Mouse (Mus musculus): Measurements from ENCODE around the gene Zfhx3. TPM values are rescaled to one million over a fixed set of nuclear protein-coding genes. Genes with fewer than 3 reads are reported as not detected.
A peak's percentile ranks its signal among the peaks of the same experiment; 100 is the strongest.

The Zfhx3 gene
- polyA plus RNA-seq, 1 experiment = 4.7 TPM

DNA sequence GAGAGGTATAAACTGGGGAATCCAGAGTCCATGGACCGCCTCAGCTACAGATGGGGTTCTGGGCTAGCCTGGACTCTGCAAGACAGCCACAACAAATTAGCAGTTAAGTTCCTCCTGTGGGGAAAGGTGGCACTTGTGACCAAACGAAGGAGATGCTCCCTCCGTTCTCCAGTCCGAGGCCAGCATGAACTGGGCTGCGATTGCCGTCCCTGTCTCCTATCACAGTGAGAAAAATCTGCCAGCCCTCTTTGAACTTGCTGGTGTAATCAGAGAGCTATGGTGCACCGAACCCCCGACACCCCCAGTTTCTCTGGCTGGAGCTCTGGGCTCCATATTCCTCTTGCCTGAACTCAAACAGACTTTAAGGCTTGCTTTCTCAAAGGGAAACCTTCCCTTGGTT is 945.4 kb downstream of the Zfhx3 start:
- DNase-seq (ENCODE audit: low spot score) = no peak

DNA sequence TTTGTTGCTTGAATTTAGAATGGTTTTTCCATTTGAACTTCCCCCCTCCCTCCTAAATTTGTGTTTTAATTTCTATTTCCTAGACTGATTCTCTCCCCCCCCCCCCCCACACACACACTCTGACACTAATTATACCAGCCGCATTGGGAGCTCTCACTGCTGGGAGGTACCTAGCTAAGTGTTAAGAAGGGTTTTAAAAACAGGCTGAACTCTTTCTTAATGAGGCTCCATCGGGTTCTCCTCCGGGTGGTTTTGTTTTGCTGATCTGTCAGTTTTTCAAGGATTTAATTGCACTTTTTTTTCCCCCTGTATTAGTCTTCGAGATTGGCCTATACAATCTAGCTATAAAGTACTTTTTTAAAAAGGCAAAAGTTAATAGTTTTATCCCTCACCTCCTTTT is 946.5 kb downstream of the Zfhx3 start:
- no peak for DNase-seq (ENCODE audit: low spot score)

DNA sequence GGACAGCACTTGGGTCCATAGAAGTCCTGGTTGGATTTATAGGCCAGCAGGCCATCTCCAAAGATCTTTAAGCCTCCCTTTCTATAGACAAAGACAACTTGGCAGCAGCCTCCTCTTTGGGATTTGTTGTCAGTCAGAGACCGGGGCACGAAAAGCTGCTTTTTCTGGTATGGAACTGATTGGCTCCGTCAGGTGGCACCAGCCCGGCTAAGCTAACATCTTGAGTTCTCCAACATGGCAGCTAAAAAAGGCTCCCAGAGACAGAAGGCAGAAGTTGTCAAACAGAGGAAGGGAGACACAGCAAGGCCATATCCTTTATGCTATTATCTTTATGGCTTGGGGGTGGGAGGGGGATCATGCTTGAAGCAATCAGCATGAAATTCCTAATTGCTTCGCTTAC is 947.0 kb downstream of the Zfhx3 start:
- no peak for DNase-seq (ENCODE audit: low spot score)

DNA sequence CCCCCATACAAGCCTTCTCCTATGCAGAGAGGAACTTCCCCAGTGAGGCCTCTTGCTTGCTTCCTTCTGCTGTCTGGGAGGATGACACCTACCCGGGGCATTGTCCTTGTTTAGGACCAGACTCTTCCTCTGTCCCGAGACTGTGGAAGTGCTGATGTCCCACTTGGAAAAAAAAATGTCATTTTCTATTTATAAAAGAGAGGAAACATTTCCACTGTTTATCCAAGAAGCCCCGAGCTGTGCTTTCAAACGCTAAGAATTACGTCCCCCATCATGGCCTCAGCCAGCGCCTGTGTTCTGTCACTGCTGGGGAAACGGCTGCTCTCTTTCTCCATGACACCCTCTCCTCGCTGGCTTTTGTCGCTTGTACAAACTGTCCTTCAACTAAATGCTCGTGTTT is 951.8 kb downstream of the Zfhx3 start:
- DNase-seq (ENCODE audit: low spot score) = no peak

DNA sequence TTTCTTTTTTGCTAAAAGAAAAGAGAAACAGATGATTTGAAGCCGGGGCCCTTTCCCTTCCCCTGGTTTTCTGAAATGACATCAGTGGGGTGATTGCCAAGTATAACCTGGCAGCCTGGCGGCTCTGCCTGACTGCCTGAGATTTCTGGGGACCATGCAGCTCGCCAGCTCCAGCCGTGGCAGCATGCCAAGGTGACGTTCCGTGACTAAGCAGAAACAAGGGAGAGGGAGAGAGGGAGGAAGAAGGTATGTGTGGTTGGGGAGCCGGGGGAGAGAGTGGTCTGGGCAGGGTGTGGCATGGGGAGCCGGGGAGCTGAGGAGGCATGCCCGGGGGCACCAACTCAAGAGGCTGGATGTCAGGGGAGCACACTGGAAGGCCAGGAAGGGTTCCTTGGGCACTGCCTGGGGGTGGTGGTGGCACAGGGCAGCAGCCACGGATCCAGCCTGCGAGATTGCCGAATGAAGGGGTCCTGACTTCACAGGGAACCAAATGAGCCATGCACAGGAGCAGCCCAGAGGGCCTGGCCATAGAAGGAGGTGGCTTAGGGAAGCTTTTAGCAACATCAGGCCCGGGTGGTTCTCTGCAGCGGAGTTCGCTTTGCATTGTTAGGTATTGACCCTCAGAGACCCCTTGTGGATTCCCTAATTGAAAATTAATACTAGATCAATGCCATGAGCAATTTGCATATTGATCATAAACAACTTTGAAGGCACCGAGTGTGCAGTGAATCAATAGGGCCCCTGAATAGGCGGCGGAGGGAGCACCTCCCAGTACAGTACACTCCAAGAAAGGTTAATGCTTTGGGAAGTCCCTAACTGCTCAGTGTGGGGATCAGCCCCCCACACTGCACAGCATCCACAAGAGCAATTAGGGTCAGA is 954.3 kb downstream of the Zfhx3 start:
- DNase-seq (ENCODE audit: low spot score) = peak; percentile 82

DNA sequence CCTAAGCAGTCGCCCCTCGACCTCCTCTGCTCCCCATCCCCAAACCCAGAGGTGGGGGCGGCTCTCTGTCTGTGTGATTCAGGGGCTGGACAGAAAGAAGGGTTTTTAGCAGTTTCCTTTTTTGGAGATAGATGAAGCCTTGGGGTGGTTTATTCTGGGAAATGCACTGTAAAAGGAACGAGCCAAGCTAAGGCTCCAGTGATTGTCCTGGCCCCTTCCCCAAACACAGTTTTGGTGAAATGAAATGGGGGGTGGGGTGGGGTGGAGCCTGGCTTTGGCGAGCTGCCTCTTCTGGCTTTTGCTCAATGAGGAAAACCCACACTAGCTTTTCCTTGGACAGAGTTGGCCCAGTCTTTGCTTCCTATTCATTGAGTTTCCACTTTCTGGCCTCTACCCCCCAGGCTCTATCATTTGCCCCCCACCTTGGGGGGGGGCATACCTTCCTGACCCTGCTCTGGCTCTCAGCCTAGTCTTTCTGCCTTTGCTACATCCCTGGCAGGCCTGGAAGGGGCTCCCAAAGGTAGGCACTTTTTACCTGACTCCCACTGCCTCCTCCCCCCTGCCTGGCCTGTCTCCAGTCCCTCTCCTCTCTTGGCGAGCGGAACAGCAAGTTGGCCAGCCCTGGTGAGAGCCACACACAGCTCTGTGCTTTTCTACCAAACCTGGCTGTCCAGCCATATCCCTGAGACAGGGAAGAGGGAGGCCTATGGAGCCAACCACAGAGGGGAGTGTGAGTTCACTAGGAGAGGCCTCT is 955.1 kb downstream of the Zfhx3 start:
- no peak for DNase-seq (ENCODE audit: low spot score)

DNA sequence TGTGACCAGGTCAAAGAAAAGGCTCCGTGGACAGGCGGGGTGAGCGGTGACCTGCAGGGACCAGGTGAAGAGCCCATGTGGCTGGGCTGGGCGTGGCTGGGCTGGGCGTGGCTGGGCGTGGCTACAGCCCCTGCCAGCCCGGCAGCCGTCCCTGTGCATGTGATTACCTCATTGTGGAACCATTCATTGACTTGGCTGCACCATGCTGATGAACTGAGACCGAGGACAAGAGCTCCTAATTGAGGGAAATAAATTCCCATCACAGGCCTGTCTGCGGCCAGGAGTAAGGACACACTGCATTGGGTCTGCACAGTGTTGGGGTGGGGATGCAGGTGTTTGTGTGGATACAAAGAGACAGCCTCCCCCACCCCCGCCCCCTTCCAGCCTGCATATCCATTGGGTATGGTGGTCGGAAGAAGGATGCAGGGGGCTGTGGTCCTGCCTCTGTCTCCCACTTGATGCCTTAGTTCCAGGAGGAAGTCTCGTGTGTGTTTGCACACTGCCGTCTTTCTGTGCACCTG is 956.9 kb downstream of the Zfhx3 start:
- DNase-seq (ENCODE audit: low spot score) = no peak

DNA sequence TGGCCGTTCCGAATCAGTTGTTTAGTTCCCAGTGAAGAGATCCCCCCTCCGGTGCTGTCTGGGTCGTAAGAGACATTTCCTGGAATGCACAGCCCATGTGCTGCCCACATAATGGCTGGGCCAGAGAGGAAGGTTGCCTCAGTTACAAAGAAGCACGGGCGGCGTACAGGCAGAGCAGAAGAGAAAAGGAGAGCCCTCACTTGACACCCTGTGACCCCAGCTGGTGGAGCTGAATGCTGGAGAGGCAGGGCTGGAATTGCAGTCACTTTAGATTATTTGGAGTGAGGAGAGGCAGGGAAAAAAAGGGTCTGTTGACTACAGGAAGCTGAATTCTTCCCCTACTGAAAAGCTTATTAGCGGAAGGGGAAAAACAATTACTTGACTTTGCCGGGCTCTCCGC is 958.1 kb downstream of the Zfhx3 start:
- no peak for DNase-seq (ENCODE audit: low spot score)

DNA sequence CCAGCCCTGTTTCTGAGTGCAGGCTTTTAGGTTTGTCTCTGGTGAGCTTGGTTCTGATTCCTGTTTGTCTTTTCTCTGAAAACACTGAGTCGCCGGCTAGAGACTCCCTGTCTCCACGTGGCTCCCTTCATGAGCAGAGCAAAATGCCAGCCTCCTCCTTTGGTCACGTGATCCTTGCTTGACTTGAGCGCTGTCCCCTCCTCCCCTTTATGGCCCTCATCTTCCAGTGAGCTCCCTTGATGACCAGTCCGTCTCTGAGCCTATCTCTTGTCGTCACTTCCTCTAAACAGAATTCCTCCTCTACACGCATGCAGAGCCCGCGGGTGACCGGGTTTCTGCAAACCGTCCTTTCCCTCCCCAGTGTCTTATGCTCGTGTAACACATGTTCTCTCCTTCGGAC is 958.8 kb downstream of the Zfhx3 start:
- DNase-seq (ENCODE audit: low spot score) = no peak

DNA sequence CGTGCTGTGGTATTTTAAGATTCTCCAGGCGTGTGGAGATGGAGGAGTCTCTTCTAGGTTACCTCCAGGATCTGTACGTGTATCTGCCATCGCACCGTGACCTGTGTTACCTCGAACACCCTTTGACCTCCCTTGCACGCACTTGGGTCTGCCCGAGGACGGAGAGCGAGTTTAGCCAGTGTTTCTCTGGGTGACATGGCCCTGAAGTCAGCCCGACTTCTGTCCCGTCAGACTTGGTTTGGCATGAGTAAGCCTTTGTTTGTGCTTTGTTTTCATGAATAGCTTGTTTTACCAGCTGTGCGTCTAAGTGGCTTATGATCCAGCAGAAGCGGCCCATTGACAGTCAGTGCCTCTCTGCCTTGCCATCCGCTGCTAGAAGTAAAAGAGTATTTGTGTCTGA is 961.1 kb downstream of the Zfhx3 start:
- DNase-seq (ENCODE audit: low spot score) = no peak

DNA sequence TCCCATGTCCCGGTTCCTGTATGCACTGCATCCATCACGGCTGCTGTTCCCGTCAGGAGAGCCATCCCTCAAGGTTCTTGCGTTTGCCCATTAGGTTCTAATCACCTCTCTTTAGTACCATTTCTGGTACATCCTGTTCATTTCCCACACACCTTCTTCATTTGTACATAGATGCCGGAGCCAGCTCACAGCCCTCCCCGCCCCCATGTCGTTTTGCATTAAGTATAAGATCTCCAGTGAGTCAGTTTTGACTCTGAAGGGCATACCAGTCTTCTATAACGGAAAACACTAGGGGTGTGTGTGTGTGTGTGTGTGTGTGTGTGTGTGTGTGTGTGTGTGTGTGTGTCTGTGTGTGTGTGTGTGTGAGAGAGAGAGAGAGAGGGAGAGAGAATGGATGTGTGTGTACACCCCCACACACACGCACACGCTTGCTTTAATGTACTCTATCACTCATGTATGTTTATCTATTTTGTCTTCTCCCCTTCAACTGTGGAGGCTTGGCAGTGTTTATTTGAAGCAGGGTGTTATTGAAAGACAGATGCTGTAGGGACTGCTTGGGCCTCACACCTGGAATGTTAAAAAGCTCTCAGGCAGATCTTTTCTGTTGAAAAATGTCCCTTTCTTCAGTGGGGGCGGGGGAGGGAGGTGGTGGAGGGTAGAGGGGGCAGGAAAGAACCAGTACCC is 962.0 kb downstream of the Zfhx3 start:
- no peak for DNase-seq (ENCODE audit: low spot score)

DNA sequence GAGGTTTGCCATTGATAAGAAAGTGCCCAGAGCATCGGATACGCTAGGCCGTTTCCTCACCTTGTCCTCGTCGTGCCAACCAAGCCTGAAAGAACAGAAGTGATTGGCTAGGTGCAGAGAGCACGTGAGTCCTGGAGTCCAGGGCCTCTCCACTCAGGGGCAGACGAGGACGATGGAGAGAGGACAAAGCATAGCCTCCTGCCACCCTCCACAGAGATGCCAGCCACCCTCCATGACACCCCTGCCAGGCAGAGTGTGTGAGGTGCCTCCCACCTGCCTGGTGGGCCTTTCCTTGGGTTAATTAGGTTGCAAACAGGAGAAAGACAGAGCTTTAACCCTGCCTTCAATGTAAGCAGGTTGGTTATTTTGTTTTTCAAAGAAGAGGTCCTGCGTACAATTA is 965.6 kb downstream of the Zfhx3 start:
- DNase-seq (ENCODE audit: low spot score) = no peak

DNA sequence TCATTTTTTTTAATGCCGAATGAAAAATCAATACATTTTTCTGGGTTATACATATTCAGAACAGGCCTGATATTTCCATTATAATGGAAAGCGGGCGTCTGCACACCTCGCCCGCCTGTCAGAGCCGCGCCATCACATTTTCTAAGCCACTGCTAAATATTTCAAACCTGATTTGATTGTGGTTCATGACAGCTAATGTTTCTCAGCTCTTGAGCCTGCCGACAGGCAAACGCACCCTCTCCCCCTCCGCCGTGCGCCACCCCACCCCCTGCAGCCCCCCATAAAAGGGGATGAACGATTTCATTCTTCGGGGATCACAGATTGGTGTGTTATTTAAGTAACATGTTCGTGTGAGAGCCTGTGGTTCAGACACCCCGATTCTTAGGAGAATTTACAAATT is 966.1 kb downstream of the Zfhx3 start:
- DNase-seq (ENCODE audit: low spot score) = no peak

DNA sequence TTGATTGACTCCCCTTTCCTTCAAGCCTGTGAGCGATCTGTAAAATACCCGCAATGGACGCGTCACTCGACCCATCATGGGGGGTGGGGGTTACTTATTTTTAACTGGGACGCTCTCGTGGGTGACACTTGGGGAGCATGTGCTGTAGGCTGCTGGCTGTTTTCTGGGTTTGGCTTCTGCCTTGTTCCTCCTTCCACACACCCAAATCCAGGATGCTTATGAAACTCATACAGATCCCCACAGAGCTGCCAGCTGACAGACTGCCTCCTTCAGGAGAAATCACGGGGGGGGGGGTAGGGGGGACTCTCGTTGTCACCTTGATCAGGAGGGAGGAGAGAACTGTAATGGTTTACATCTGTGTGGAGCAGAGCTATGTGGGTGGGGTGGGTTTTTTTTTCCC is 966.6 kb downstream of the Zfhx3 start:
- DNase-seq (ENCODE audit: low spot score) = no peak

DNA sequence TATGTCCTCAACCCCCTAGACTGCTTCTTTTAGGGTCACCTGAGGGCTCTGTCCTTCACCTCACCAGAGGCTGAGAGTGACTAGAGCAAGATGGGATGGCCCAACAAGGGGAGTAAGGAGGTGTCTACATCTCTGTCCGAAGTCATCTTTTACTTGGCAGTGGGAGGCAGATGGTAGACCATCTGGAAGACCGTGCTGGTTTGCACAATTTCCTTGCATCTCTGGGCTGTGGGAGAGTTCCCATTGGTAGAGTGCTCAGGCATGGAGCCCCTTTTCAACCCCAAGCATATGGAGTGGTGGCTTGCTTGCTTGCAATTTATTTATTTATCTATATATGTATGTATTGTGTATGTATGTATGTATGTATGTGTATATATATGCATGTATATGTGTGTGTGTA is 967.0 kb downstream of the Zfhx3 start:
- no peak for DNase-seq (ENCODE audit: low spot score)

DNA sequence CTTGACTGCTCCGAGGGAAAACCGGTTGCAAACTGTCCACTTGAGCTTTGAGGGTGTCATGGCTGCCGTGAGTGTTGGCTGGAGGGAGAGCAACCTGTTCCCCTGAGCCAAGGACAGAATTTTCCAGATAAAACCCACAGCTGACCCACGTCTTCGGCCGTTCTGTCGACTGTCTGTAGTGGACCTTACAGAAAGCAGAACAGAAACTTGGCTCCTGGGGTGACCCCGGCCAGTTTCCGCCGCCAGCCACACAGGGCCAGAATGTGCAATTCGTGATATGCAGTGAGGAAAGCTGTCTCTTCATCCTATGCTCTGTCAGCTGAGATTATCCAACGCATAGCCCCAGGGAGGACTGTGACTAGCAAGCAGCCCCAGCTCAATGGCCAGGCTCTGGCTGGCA is 968.4 kb downstream of the Zfhx3 start:
- no peak for DNase-seq (ENCODE audit: low spot score)

DNA sequence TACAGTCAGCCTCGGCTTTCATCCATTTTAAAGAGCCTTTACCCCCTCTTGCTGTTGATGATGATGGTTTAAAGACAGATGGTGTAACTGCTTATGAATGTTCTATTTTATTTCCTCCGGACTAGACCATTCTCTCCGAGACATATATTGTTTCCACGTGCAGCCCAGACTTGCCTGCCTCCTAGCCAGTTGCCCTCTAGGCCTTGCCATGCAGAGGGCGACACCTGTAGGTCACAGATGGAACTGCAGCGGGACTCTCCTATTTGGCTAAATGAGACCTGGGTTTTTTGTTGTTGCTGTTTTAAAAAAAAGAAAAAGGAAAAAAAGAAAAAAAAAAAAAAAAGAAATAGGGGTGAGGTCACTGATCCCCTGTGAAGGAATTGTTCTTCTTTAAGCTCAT is 969.1 kb downstream of the Zfhx3 start:
- peak; percentile 70 for DNase-seq (ENCODE audit: low spot score)

DNA sequence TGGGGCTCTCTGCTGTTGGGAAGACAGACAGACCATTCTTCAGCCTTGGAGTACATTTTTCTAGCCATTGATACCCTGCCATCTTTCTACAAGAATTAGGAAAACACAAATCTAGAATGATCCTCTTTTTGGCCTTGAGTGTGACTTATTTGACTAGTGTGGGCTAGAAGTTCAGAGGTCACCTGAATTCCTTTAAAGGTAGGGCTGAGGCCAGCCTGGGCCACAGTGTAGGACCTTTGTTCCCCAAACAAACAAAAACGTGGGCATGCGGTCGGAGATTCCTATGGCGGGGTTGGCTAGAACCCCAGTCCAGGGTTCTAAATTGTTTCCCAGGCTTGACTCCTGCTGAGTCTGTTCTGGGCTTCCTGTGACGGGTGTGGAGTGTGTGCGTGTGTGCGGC is 970.6 kb downstream of the Zfhx3 start:
- no peak for DNase-seq (ENCODE audit: low spot score)

DNA sequence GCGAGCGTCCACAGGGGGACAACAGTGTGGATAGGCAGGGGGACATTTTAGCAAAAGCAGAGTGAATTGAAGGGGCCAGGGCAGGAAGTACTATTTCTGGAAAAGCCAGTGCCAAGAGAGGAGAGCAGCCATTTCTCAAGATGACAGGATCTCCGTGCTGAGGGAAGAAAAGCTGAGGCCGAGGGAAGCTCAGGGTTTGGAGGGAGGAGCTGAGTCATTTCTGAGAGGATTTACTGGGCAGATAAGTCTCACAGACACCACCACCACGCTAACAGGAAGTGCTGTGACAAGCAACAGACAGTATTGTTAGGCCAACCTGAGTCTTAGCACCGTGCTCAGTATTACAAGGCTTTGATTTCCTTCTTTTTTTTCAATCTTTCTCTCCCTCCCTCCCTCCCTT is 973.0 kb downstream of the Zfhx3 start:
- no peak for DNase-seq (ENCODE audit: low spot score)

DNA sequence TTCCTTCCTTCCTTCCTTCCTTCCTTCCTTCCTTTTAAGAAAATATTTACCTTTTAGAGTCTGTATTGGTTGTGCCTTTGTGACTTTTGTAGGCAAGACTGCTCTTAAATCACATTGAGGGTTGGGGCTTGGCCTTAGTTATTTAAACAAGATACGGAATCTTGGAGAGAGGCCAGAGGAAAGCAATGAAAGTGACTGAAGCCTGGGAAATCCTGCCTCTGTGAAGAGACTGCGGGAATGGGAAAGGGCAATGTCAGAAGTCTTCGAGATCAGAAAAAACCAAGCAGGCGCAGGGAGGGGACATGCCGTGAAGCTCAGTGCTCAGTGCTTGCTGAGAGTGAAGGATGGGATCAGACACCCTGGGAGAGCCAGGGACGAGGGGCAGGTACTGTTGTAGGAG is 973.4 kb downstream of the Zfhx3 start:
- DNase-seq (ENCODE audit: low spot score) = no peak

DNA sequence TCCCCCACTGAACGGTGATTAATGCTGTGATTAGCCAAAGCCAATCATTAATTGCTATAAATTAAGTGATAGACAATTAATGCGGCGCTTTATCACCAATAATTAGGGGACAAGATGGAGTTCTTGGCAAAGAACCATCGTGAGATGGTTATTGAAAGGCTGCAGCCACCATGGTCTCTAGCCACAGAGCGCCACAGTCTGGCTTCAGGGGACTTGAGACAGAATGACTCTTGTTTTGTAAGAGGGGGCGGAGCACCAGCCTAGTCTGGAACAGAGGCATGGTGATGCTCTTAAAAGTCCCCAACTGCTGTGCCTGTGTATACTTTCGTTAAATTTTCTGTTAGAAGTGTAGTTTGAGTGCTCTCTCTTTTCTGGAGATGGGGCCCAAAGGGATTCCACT is 977.7 kb downstream of the Zfhx3 start:
- DNase-seq (ENCODE audit: low spot score) = no peak

DNA sequence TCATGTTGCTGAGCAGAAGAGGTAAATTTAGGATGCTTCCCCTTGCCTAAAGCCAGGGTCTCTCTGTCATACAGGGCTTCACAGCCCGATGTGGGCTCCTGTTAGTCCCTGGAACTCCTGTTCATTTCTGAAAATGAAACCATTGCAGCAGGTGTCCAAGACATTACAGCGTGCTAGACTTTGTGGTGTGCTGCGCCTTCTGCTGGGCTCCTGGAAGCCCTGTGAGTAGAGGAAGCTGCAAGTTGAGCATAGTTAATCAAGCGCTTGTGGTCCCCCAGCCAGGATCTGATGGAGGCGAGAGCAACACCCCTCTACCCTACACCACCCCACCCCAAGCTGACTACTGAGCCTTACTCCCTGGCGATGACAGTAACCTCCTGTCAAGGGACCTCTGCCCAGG is 980.7 kb downstream of the Zfhx3 start:
- DNase-seq (ENCODE audit: low spot score) = no peak

DNA sequence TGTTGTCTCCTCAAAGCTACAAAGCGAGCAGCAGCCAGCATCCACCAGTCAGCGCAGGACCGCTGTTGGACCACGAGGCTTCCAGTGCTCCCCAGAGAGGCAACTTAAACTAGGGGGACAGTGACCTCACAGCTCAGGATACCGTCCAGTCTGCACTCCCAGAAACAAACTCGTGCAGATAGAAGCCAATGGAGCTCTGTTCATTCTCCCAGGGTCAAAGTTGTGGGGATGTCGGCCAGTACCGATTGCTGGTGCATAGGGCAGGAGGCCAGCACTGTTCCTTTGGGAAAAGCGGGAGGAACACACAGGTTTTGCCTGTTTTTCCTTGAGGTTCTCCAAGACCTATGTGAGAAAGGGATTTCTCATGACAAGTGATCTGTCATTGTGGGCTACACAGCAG is 982.1 kb downstream of the Zfhx3 start:
- DNase-seq (ENCODE audit: low spot score) = no peak

Measured in urinary bladder, adult 2 months (tissue).